Mouse (Mus musculus): ENCODE measurements around the gene Rnf113a2. TPM values are rescaled to one million over a fixed set of nuclear protein-coding genes. Genes with fewer than 3 reads are reported as not detected.

Rnf113a2 gene
- 19.8 and 20.2 TPM in 2 replicates for polyA plus RNA-seq (2011; ENCODE audit: insufficient read depth, insufficient read length, low read depth, missing spikeins)

DNA sequence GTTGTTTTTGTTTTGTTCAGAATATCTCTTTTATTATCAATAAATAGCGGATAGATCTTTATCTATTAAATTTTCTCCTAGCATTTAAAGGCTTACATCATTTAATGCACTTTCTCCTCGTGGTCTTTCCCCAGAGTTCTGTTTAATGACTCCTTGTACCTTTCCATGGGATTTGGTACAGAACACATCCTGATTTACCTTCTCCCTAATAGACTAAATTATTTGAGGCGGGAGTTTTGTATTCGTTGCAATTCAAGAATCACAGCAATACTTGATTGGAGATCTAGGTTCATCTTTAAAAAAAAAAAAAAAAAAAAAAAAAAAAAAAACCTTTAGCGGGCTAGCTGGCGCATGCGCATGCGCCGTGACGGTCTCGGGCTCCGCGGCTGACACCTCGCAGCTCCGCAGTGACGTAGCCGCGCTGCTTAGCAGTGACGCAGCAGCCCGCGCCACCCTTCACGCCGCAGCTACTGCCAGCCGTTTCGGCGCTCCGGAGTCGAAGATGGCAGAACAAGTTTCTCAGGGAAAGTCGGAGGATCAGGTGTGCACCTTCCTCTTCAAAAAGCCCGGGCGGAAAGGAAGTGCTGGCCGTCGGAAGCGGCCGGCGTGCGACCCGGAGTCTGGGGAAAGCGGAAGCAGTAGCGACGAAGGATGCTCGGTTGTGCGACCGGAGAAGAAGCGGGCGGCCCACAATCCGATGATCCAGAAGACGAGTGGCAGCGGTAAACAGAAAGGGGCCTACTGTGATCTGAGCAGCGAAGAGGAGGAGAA is at the start of gene Rnf113a2:
Rnf113a2 (plus strand) TSS at position 363 of the 771 bp plus-strand sequence.
- Histone ChIP-seq H3K4me3 (ENCODE audit: low read depth, low read length) (peak within 1 kb of the TSS; percentile 79), H3K9ac (ENCODE audit: low read depth, poor library complexity, severe bottlenecking) (peak within 1 kb of the TSS; percentile 77), H3K9me3 (replicated peaks; ENCODE audit: control insufficient read depth, insufficient read depth, low read length, poor library complexity, severe bottlenecking) (no peaks in the 10 kb centered on the region), H3K36me3 (ENCODE audit: control insufficient read depth, insufficient read depth, low read length, poor library complexity, severe bottlenecking) (no peaks in the 10 kb centered on the region; the same call in 1 of the 2 replicates), H3K27me3 (ENCODE audit: control insufficient read depth, insufficient read depth, low read length, poor library complexity, severe bottlenecking) (no peaks in the 10 kb centered on the region), H3K27ac (ENCODE audit: insufficient read depth, low read length) (no peak within 1 kb of the TSS), H3K4me1 (ENCODE audit: control insufficient read depth, insufficient read depth, low read length) (no peaks in the 10 kb centered on the region)
- no peak for TF ChIP-seq CTCF (IDR thresholded peaks at IDR 0.05; ENCODE audit: low read depth, low read length)
- no peak for TF ChIP-seq EP300 (IDR thresholded peaks at IDR 0.05; ENCODE audit: insufficient read depth, low read depth, low read length)
- no peak for TF ChIP-seq POLR2A (IDR thresholded peaks at IDR 0.05; ENCODE audit: insufficient read depth, low read length)

DNA sequence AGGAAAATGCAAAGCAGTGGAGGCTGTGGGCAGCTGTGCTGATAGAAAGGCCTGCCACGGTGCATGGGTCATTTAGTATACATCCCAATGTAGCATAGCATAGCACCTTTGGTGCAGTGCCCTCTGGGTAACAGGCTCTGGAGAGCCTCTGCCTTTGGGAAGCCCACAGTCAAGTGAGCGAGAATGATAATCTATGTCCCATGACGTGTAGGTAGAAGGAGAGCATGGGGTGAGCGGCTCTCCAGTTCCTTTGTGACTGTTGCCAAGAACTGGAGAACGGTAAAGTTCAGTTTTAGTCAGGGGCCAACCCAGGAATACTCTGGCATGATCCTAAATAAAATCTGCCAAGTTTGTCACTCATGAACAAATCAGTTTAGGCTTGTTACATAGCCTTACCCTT is 45.3 kb upstream of the Rnf113a2 start:
- Histone ChIP-seq H3K4me1 (ENCODE audit: control insufficient read depth, insufficient read depth, low read length) (no peaks in the 10 kb centered on the region), H3K27me3 (ENCODE audit: control insufficient read depth, insufficient read depth, low read length, poor library complexity, severe bottlenecking) (no peaks in the 10 kb centered on the region), H3K9ac (ENCODE audit: low read depth, poor library complexity, severe bottlenecking) (no peak overlapping the region), H3K27ac (ENCODE audit: insufficient read depth, low read length) (no peak overlapping the region), H3K9me3 (replicated peaks; ENCODE audit: control insufficient read depth, insufficient read depth, low read length, poor library complexity, severe bottlenecking) (no peaks in the 10 kb centered on the region), H3K36me3 (ENCODE audit: control insufficient read depth, insufficient read depth, low read length, poor library complexity, severe bottlenecking) (peaks cover 7% of the 10 kb centered on the region), H3K4me3 (ENCODE audit: low read depth, low read length) (no peak overlapping the region)
- TF ChIP-seq CTCF (IDR thresholded peaks at IDR 0.05; ENCODE audit: low read depth, low read length) (no peak), POLR2A (IDR thresholded peaks at IDR 0.05; ENCODE audit: insufficient read depth, low read length) (no peak), EP300 (IDR thresholded peaks at IDR 0.05; ENCODE audit: insufficient read depth, low read depth, low read length) (no peak)

DNA sequence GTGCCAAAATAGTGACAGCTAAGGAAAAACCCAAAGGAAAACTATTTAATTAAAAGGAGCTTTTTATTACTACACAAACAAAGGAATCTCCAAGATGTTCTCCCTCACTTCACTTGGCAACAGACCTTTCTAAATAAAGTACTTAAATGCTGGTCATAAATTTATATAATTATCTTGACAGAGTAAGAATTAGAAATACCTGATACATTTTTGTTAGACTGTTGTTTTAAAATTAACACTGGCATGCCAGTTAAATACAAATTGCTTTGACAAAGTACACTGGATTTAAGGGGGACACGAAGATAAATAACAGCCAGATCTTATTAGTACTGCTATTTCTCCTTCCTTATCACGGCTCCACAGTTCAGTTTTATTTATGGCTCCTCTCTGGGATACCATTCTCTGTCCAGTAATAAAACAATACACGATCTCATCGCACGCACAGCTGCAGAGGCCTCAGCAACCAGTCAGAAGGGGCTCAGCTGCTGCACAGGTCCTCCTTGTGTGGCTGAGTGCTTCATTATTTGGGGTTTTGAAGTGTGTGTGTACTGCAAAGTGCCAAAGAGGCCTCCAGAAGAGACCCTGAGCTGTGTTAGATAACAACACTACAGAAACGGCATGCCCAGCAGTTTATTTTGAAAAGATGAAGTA is 43.0 kb upstream of the Rnf113a2 start:
- no peak overlapping the region for H3K9ac ChIP-seq (ENCODE audit: low read depth, poor library complexity, severe bottlenecking)
- H3K4me1 ChIP-seq (ENCODE audit: control insufficient read depth, insufficient read depth, low read length), result no peaks in the 10 kb centered on the region
- peaks cover 7% of the 10 kb centered on the region for H3K36me3 ChIP-seq (ENCODE audit: control insufficient read depth, insufficient read depth, low read length, poor library complexity, severe bottlenecking)
- H3K9me3 ChIP-seq (replicated peaks; ENCODE audit: control insufficient read depth, insufficient read depth, low read length, poor library complexity, severe bottlenecking), result no peaks in the 10 kb centered on the region
- TF ChIP-seq CTCF (IDR thresholded peaks at IDR 0.05; ENCODE audit: low read depth, low read length) (no peak), POLR2A (IDR thresholded peaks at IDR 0.05; ENCODE audit: insufficient read depth, low read length) (no peak), EP300 (IDR thresholded peaks at IDR 0.05; ENCODE audit: insufficient read depth, low read depth, low read length) (no peak)
- no peak overlapping the region for H3K27ac ChIP-seq (ENCODE audit: insufficient read depth, low read length)
- no peaks in the 10 kb centered on the region for H3K27me3 ChIP-seq (ENCODE audit: control insufficient read depth, insufficient read depth, low read length, poor library complexity, severe bottlenecking)
- H3K4me3 ChIP-seq (ENCODE audit: low read depth, low read length), result no peak overlapping the region

DNA sequence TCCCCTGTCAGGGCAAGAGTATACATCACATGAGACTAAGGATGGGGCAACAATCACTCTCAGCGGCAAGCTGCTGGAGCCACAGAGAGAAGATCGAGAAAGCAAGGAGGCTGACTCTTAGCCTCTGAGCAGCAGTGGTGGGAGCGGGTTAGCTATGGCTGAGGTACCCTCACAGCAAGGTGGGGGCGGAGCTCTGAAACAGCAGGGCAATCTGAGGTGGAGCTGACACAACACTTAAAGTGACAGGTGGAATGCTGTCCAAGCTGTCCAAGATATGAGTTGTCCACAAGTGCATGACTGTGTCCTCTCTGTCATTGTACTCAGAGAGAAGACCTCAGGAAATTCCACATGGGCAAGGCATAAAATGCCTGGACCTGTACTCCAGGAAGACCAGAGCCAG is 34.6 kb upstream of the Rnf113a2 start:
- Histone ChIP-seq H3K27me3 (ENCODE audit: control insufficient read depth, insufficient read depth, low read length, poor library complexity, severe bottlenecking) (no peaks in the 10 kb centered on the region), H3K27ac (ENCODE audit: insufficient read depth, low read length) (no peak overlapping the region), H3K4me3 (ENCODE audit: low read depth, low read length) (no peak overlapping the region), H3K4me1 (ENCODE audit: control insufficient read depth, insufficient read depth, low read length) (no peaks in the 10 kb centered on the region), H3K9me3 (replicated peaks; ENCODE audit: control insufficient read depth, insufficient read depth, low read length, poor library complexity, severe bottlenecking) (no peaks in the 10 kb centered on the region), H3K36me3 (ENCODE audit: control insufficient read depth, insufficient read depth, low read length, poor library complexity, severe bottlenecking) (no peaks in the 10 kb centered on the region), H3K9ac (ENCODE audit: low read depth, poor library complexity, severe bottlenecking) (no peak overlapping the region)
- no peak for TF ChIP-seq CTCF (IDR thresholded peaks at IDR 0.05; ENCODE audit: low read depth, low read length)
- no peak for TF ChIP-seq POLR2A (IDR thresholded peaks at IDR 0.05; ENCODE audit: insufficient read depth, low read length)
- no peak for TF ChIP-seq EP300 (IDR thresholded peaks at IDR 0.05; ENCODE audit: insufficient read depth, low read depth, low read length)

DNA sequence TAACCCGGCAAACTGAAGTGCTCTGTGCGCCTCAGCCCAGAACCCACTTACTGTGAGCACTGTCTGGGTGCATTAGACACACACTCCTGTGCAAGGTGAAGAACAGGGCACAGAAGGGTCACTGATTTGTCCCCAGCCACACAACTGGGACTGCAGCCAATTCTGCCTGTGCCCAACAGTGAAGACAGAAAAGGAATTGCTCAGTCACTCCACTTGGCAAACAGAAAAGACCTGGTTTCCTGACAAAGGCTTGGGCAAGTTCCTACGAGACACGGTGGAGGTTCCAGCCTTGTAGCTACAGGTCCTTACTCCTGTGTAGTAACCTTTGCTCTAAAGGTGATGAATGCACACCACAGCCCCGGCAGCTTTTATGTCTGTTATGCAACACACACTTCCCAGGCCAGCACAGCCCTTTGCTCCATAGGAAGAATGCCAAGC is 32.3 kb upstream of the Rnf113a2 start:
- no peak overlapping the region for H3K4me3 ChIP-seq (ENCODE audit: low read depth, low read length)
- H3K9me3 ChIP-seq (replicated peaks; ENCODE audit: control insufficient read depth, insufficient read depth, low read length, poor library complexity, severe bottlenecking), result no peaks in the 10 kb centered on the region
- no peak overlapping the region for H3K9ac ChIP-seq (ENCODE audit: low read depth, poor library complexity, severe bottlenecking)
- H3K27ac ChIP-seq (ENCODE audit: insufficient read depth, low read length), result no peak overlapping the region
- H3K36me3 ChIP-seq (ENCODE audit: control insufficient read depth, insufficient read depth, low read length, poor library complexity, severe bottlenecking), result no peaks in the 10 kb centered on the region
- TF ChIP-seq CTCF (IDR thresholded peaks at IDR 0.05; ENCODE audit: low read depth, low read length), result no peak
- TF ChIP-seq EP300 (IDR thresholded peaks at IDR 0.05; ENCODE audit: insufficient read depth, low read depth, low read length), result no peak
- TF ChIP-seq POLR2A (IDR thresholded peaks at IDR 0.05; ENCODE audit: insufficient read depth, low read length), result no peak
- no peaks in the 10 kb centered on the region for H3K27me3 ChIP-seq (ENCODE audit: control insufficient read depth, insufficient read depth, low read length, poor library complexity, severe bottlenecking)
- no peaks in the 10 kb centered on the region for H3K4me1 ChIP-seq (ENCODE audit: control insufficient read depth, insufficient read depth, low read length)

DNA sequence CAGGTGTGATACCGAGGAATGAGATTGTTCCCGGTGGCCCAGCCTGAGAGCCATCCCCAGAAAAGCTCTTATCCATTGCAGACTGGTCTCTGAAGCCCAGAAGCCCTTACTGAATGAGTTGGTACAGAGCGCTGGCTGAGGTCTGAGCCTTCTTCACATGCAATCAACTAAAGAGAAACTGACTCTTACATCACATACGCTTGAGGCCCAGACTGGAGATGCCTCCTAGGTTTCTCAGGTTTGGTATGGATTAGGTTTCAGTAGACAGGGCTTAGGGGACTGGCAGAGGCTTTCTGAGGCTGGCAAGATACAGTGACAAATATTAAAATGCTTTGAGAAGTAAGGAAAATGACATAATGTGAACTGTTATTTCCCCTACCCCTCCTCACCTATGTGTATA is 31.6 kb upstream of the Rnf113a2 start:
- H3K4me1 ChIP-seq (ENCODE audit: control insufficient read depth, insufficient read depth, low read length), result no peaks in the 10 kb centered on the region
- no peaks in the 10 kb centered on the region for H3K9me3 ChIP-seq (replicated peaks; ENCODE audit: control insufficient read depth, insufficient read depth, low read length, poor library complexity, severe bottlenecking)
- no peak for TF ChIP-seq CTCF (IDR thresholded peaks at IDR 0.05; ENCODE audit: low read depth, low read length)
- no peak for TF ChIP-seq POLR2A (IDR thresholded peaks at IDR 0.05; ENCODE audit: insufficient read depth, low read length)
- no peak for TF ChIP-seq EP300 (IDR thresholded peaks at IDR 0.05; ENCODE audit: insufficient read depth, low read depth, low read length)
- H3K4me3 ChIP-seq (ENCODE audit: low read depth, low read length), result no peak overlapping the region
- H3K27me3 ChIP-seq (ENCODE audit: control insufficient read depth, insufficient read depth, low read length, poor library complexity, severe bottlenecking), result no peaks in the 10 kb centered on the region
- no peak overlapping the region for H3K27ac ChIP-seq (ENCODE audit: insufficient read depth, low read length)
- H3K9ac ChIP-seq (ENCODE audit: low read depth, poor library complexity, severe bottlenecking), result no peak overlapping the region
- no peaks in the 10 kb centered on the region for H3K36me3 ChIP-seq (ENCODE audit: control insufficient read depth, insufficient read depth, low read length, poor library complexity, severe bottlenecking)

All from ES-Bruce4 (cell line).